ENCODE assay signal across 19 mouse cellular contexts in genomic region chr12:110027976-110028375, GRCm38 (mm10).
"Had no signal": no experiment of that assay in that cellular context is flagged by ENCODE, and none has a peak within 500 bp of the region (broad histone marks: within the 10 kb centered on the region; RNA-seq: fewer than 3 reads in every experiment).

No protein-coding gene starts in this region.

- ATAC-seq: liver, embryonic 12.5 days; midbrain, embryonic 13.5 days; midbrain, embryonic 16.5 days had no signal

- DNase-seq: kidney, postnatal 25 days; liver; lung, adult 18-20 months; lung, postnatal 10 days; lung, postnatal 36 days; thymus, adult 18-20 months; thymus, postnatal 36 days had no signal

- H3K27me3 ChIP-seq: liver, embryonic 12.5 days; liver, embryonic 15.5 days; lung, embryonic 15.5 days had no signal

- H3K9ac ChIP-seq: limb, embryonic 13.5 days; liver, embryonic 12.5 days; liver, embryonic 15.5 days; lung, embryonic 15.5 days; midbrain, embryonic 13.5 days; neural tube, embryonic 13.5 days had no signal

- H3K4me2 ChIP-seq: limb, embryonic 13.5 days; liver, embryonic 12.5 days; liver, embryonic 15.5 days; lung, embryonic 15.5 days; midbrain, embryonic 13.5 days; neural tube, embryonic 13.5 days had no signal

- H3K9me3 ChIP-seq: limb, embryonic 10.5 days; liver, embryonic 12.5 days; liver, embryonic 15.5 days; lung, embryonic 15.5 days; midbrain, embryonic 10.5 days; midbrain, embryonic 13.5 days; neural tube, embryonic 13.5 days had no signal

- H3K27ac ChIP-seq: kidney, postnatal 0 days; limb, embryonic 10.5 days; limb, embryonic 13.5 days; liver, embryonic 12.5 days; liver, embryonic 15.5 days; lung, embryonic 15.5 days; midbrain, embryonic 10.5 days; midbrain, embryonic 13.5 days; neural tube, embryonic 13.5 days had no signal

- H3K4me1 ChIP-seq: lung, embryonic 15.5 days; megakaryocyte, embryonic 14.5 days had no signal

- H3K36me3 ChIP-seq: limb, embryonic 10.5 days; limb, embryonic 13.5 days; liver, embryonic 12.5 days; liver, embryonic 15.5 days; lung, embryonic 15.5 days; midbrain, embryonic 10.5 days; midbrain, embryonic 13.5 days; neural tube, embryonic 13.5 days had no signal

- H3K4me3 ChIP-seq: limb, embryonic 10.5 days; limb, embryonic 13.5 days; liver, embryonic 12.5 days; liver, embryonic 15.5 days; lung, embryonic 15.5 days; megakaryocyte, embryonic 14.5 days; midbrain, embryonic 10.5 days; midbrain, embryonic 13.5 days; myocyte; neural tube, embryonic 13.5 days had no signal
